Mouse (Mus musculus): ENCODE measurements at regions not wholly inside any gene's neighbourhood (a gene's known extent, or its start where the extent isn't known, plus 50 kb on each side); places are given as distances from the start of the nearest gene placed in this dataset.

GRCm38 (mm10) chr12:56265049-56265448 lies 80.6 kb downstream of the Mbip start:
- TF ChIP-seq POLR2A (IDR thresholded peaks at IDR 0.05; ENCODE audit: low read depth, low read length) = no peak
- no peak for TF ChIP-seq CTCF (IDR thresholded peaks at IDR 0.05; ENCODE audit: extremely low read depth, insufficient read length, insufficient replicate concordance, low read depth, low read length)

Data from small intestine, adult 2 months (tissue).